Mouse (Mus musculus) hindbrain, embryonic 13.5 days (tissue): Measurements from ENCODE around the gene Upk1a. TPM values are rescaled to one million over a fixed set of nuclear protein-coding genes. Genes with fewer than 3 reads are reported as not detected.
A peak's percentile ranks its signal among the peaks of the same experiment; 100 is the strongest.

Experiments used
- ATAC-seq: fragments of 200-750 bp; cut with Nextera tagmentation; 2 replicates; pipeline ENCODE4 v1.8.0; 2017; ENCODE audit warnings: moderate TSS enrichment; ENCODE audit not compliant: low FRiP score
- H3K27ac ChIP-seq: fragments of 300-500 bp; sonication (generic); 2 replicates; pipeline ENCODE4 v1.5.1; 2015; ENCODE audit warnings: inconsistent platforms, mild to moderate bottlenecking, moderate library complexity
- H3K27me3 ChIP-seq: fragments of 300-500 bp; sonication (generic); 2 replicates; pipeline ENCODE4 v1.6.1; 2015; ENCODE audit warnings: mild to moderate bottlenecking, inconsistent platforms
- H3K36me3 ChIP-seq: fragments of 300-500 bp; sonication (generic); 2 replicates; pipeline ENCODE4 v1.6.1; 2015; ENCODE audit warnings: mild to moderate bottlenecking, inconsistent platforms
- H3K4me1 ChIP-seq: fragments of 300-500 bp; sonication (generic); replicated peaks from 2 replicates; pipeline ENCODE4 v1.6.1; 2015; ENCODE audit warnings: inconsistent platforms
- H3K4me2 ChIP-seq: fragments of 300-500 bp; sonication (generic); 2 replicates; pipeline ENCODE4 v1.6.1; 2015; ENCODE audit warnings: inconsistent platforms, mild to moderate bottlenecking, moderate library complexity
- H3K4me3 ChIP-seq: fragments of 300-500 bp; sonication (generic); 2 replicates; pipeline ENCODE4 v1.5.1; 2015; ENCODE audit warnings: mild to moderate bottlenecking, inconsistent platforms
- H3K9ac ChIP-seq: fragments of 300-500 bp; sonication (generic); 2 replicates; pipeline ENCODE4 v1.6.1; 2015; ENCODE audit warnings: mild to moderate bottlenecking, inconsistent platforms
- H3K9me3 ChIP-seq: fragments of 300-500 bp; sonication (generic); 2 replicates; pipeline ENCODE4 v1.6.1; 2016; ENCODE audit warnings: inconsistent platforms
- WGBS: fragments of 180-500 bp; shearing (Covaris S2); methylation state at CpG from one replicate; pipeline ENCODE4 v1.1.7; 2015; 5-methylcytosine and 5-hydroxymethylcytosine counted together
- polyA plus RNA-seq: library from polyadenylated mRNA; unstranded; fragments of >200 nt; fragmentation: Nextera tagmentation; extraction: Ambion mirVana; gene quantifications from 2 replicates; pipeline ENCODE4 v1.2.1, GENCODE M21; 2015

The Upk1a gene
- polyA plus RNA-seq, 1 experiment from 2014 or later: 0.49 TPM

GRCm38 (mm10) chr7:30563117-30563905 lies 49.3 kb downstream of the Upk1a start, which contains the start of the genes U2af1l4, Gm49396 and Psenen:
TSS of gene U2af1l4 (plus strand) at chr7:30563301.
TSS of gene Gm49396 (plus strand) at chr7:30563344.
TSS of gene Psenen (minus strand) at chr7:30563627.
- Histone ChIP-seq H3K4me3 (peak within 1 kb of the TSS; percentile 75), H3K4me2 (peak within 1 kb of the TSS; percentile 73), H3K27me3 (no peaks in the 10 kb centered on the region), H3K9ac (peak within 1 kb of the TSS; percentile 76), H3K4me1 (peaks cover 32% of the 10 kb centered on the region), H3K9me3 (no peaks in the 10 kb centered on the region), H3K27ac (peak within 1 kb of the TSS; percentile 95), H3K36me3 (peaks cover 31% of the 10 kb centered on the region)
- peak; percentile 83 for ATAC-seq
- under 1% methylated on average over 45 of the region's 45 CpGs for WGBS

- Histone ChIP-seq H3K9me3 (no peaks in the 10 kb centered on the region), H3K9ac (peak overlapping the region; percentile 70), H3K4me2 (peak overlapping the region; percentile 73), H3K36me3 (peaks cover 28% of the 10 kb centered on the region), H3K27ac (peak overlapping the region; percentile 76), H3K27me3 (no peaks in the 10 kb centered on the region), H3K4me3 (peak overlapping the region; percentile 75), H3K4me1 (peaks cover 39% of the 10 kb centered on the region)
- WGBS: 1% methylated on average over 27 of the region's 27 CpGs
- no peak for ATAC-seq
Measured at GRCm38 (mm10) chr7:30562526-30563116, 50.0 kb downstream of the Upk1a start.

GRCm38 (mm10) chr7:30560296-30560695 lies 52.4 kb downstream of the Upk1a start:
- H3K27ac ChIP-seq: peak overlapping the region; percentile 24; the same call in 1 of the 2 replicates

GRCm38 (mm10) chr7:30559443-30559954 lies 53.1 kb downstream of the Upk1a start, which contains the start of gene Lin37:
TSS of gene Lin37 (minus strand) at chr7:30559838.
- no peaks in the 10 kb centered on the region for H3K9me3 ChIP-seq
- peak within 1 kb of the TSS; percentile 88 for H3K9ac ChIP-seq
- peaks cover 33% of the 10 kb centered on the region for H3K36me3 ChIP-seq
- peak within 1 kb of the TSS; percentile 91 for H3K4me2 ChIP-seq
- ATAC-seq: peak; percentile 86
- peak within 1 kb of the TSS; percentile 61 for H3K4me3 ChIP-seq
- peaks cover 1% of the 10 kb centered on the region; the same call in 1 of the 2 replicates for H3K27me3 ChIP-seq
- WGBS: under 1% methylated on average over 20 of the region's 20 CpGs
- H3K4me1 ChIP-seq: peaks cover 41% of the 10 kb centered on the region
- H3K27ac ChIP-seq: peak within 1 kb of the TSS; percentile 41

More at GRCm38 (mm10) chr7:30560296-30560695, 52.4 kb downstream of the Upk1a start:
- H3K9ac ChIP-seq: no peak overlapping the region
- 76% methylated on average over 2 of the region's 2 CpGs for WGBS
- no peaks in the 10 kb centered on the region for H3K9me3 ChIP-seq
- peaks cover 28% of the 10 kb centered on the region for H3K36me3 ChIP-seq
- no peak for ATAC-seq
- H3K27me3 ChIP-seq: no peaks in the 10 kb centered on the region
- peak overlapping the region; percentile 91 for H3K4me2 ChIP-seq
- H3K4me3 ChIP-seq: no peak overlapping the region; the same call in 1 of the 2 replicates
- H3K4me1 ChIP-seq: peaks cover 42% of the 10 kb centered on the region

GRCm38 (mm10) chr7:30558656-30559442 lies 53.8 kb downstream of the Upk1a start:
- Histone ChIP-seq H3K4me3 (peak overlapping the region; percentile 61), H3K27me3 (peaks cover 8% of the 10 kb centered on the region; the same call in 1 of the 2 replicates), H3K9ac (peak overlapping the region; percentile 88), H3K4me2 (peak overlapping the region; percentile 91), H3K9me3 (no peaks in the 10 kb centered on the region), H3K36me3 (peaks cover 39% of the 10 kb centered on the region), H3K4me1 (peaks cover 38% of the 10 kb centered on the region), H3K27ac (peak overlapping the region; percentile 41)
- no peak for ATAC-seq
- WGBS: 16% methylated on average over 12 of the region's 12 CpGs

GRCm38 (mm10) chr7:30557901-30558514 lies 54.6 kb downstream of the Upk1a start:
- peak overlapping the region; percentile 91 for H3K4me2 ChIP-seq
- H3K9me3 ChIP-seq: no peaks in the 10 kb centered on the region
- H3K4me1 ChIP-seq: peaks cover 43% of the 10 kb centered on the region
- peaks cover 11% of the 10 kb centered on the region; the same call in 1 of the 2 replicates for H3K27me3 ChIP-seq
- no peak overlapping the region for H3K27ac ChIP-seq
- 87% methylated on average over 13 of the region's 13 CpGs for WGBS
- ATAC-seq: no peak
- peak overlapping the region; percentile 88 for H3K9ac ChIP-seq
- peaks cover 39% of the 10 kb centered on the region for H3K36me3 ChIP-seq
- 0 out of 2 replicates have a peak overlapping the region, but pooled peaks have one; percentile 61 for H3K4me3 ChIP-seq

GRCm38 (mm10) chr7:30556894-30557536 lies 55.6 kb downstream of the Upk1a start:
- H3K4me2 ChIP-seq: no peak overlapping the region
- H3K4me1 ChIP-seq: peaks cover 45% of the 10 kb centered on the region
- H3K36me3 ChIP-seq: peaks cover 39% of the 10 kb centered on the region
- no peak overlapping the region for H3K27ac ChIP-seq
- no peak overlapping the region for H3K4me3 ChIP-seq
- WGBS: 97% methylated on average over 18 of the region's 18 CpGs
- no peak overlapping the region for H3K9ac ChIP-seq
- no peaks in the 10 kb centered on the region for H3K9me3 ChIP-seq
- ATAC-seq: no peak
- peaks cover 11% of the 10 kb centered on the region; the same call in 1 of the 2 replicates for H3K27me3 ChIP-seq

- Histone ChIP-seq H3K36me3 (peaks cover 42% of the 10 kb centered on the region), H3K27ac (no peak overlapping the region), H3K4me2 (peak overlapping the region; percentile 88), H3K9me3 (no peaks in the 10 kb centered on the region), H3K27me3 (peaks cover 11% of the 10 kb centered on the region; the same call in 1 of the 2 replicates), H3K9ac (peak overlapping the region; percentile 72; the same call in 1 of the 2 replicates), H3K4me1 (peaks cover 35% of the 10 kb centered on the region), H3K4me3 (peak overlapping the region; percentile 59; the same call in 1 of the 2 replicates)
- ATAC-seq: no peak
- whole genome bisulfite sequencing: 87% methylated on average over 22 of the region's 22 CpGs
Measured at GRCm38 (mm10) chr7:30553810-30554584, 58.6 kb downstream of the Upk1a start.
